Mouse (Mus musculus) embryonic facial prominence, embryonic 11.5 days (tissue): ENCODE results near the gene Tspan5. TPM values are rescaled to one million over a fixed set of nuclear protein-coding genes. Genes with fewer than 3 reads are reported as not detected.

Source experiments
- ATAC-seq: fragments of 200-750 bp; cut with Nextera tagmentation; replicated peaks from 2 replicates; pipeline ENCODE4 v1.8.0; 2017; ENCODE audit warnings: low read depth; ENCODE audit not compliant: insufficient number of reproducible peaks, low FRiP score, low TSS enrichment
- DNase-seq: peaks from one replicate; pipeline ENCODE4 v3.0.0-alpha.2; 2015; ENCODE audit warnings: low spot score
- H3K27ac ChIP-seq: fragments of 300-500 bp; sonication (generic); replicated peaks from 2 replicates; pipeline ENCODE4 v1.5.1; 2014; ENCODE audit warnings: mild to moderate bottlenecking, low read depth, low read length, control low read depth
- H3K27me3 ChIP-seq: fragments of 300-500 bp; sonication (generic); 2 replicates; pipeline ENCODE4 v1.6.1; 2014; ENCODE audit warnings: mild to moderate bottlenecking, low read length, moderate library complexity, mixed read lengths; ENCODE audit not compliant: control insufficient read depth, insufficient read depth
- H3K36me3 ChIP-seq: fragments of 300-500 bp; sonication (generic); replicated peaks from 2 replicates; pipeline ENCODE4 v1.6.1; 2014; ENCODE audit warnings: low read depth, mild to moderate bottlenecking, low read length, moderate library complexity, mixed read lengths; ENCODE audit not compliant: control insufficient read depth, insufficient read depth
- H3K4me1 ChIP-seq: fragments of 300-500 bp; sonication (generic); 2 replicates; pipeline ENCODE4 v1.6.1; 2014; ENCODE audit warnings: low read length, mixed read lengths; ENCODE audit not compliant: control insufficient read depth, insufficient read depth
- H3K4me2 ChIP-seq: fragments of 300-500 bp; sonication (generic); 2 replicates; pipeline ENCODE4 v1.6.1; 2014; ENCODE audit warnings: low read depth, mild to moderate bottlenecking, control low read depth, low read length, moderate library complexity
- H3K4me3 ChIP-seq: fragments of 300-500 bp; sonication (generic); 2 replicates; pipeline ENCODE4 v1.5.1; 2014; ENCODE audit warnings: low read depth, low read length, control low read depth
- H3K9ac ChIP-seq: fragments of 300-500 bp; sonication (generic); replicated peaks from 2 replicates; pipeline ENCODE4 v1.6.1; 2014; ENCODE audit warnings: mild to moderate bottlenecking, control low read depth, low read length
- H3K9me3 ChIP-seq: fragments of 300-500 bp; sonication (generic); replicated peaks from 2 replicates; pipeline ENCODE4 v1.6.1; 2016; ENCODE audit warnings: mild to moderate bottlenecking, low read length, inconsistent platforms, mixed read lengths; ENCODE audit not compliant: control insufficient read depth
- WGBS: fragments of 180-500 bp; shearing (Covaris S2); extraction: QIAGEN DNeasy Blood & Tissue Kit; methylation state at CpG from one replicate; pipeline ENCODE4 v1.1.7; 2014; 5-methylcytosine and 5-hydroxymethylcytosine counted together
- polyA plus RNA-seq: library from polyadenylated mRNA; unstranded; fragments of >200 nt; fragmentation: Nextera tagmentation; extraction: Ambion mirVana; gene quantifications from 2 replicates; pipeline ENCODE4 v1.2.1, GENCODE M21; 2014

Tspan5 gene
- polyA plus RNA-seq, 1 experiment from 2014 or later: 34.4 TPM

DNA sequence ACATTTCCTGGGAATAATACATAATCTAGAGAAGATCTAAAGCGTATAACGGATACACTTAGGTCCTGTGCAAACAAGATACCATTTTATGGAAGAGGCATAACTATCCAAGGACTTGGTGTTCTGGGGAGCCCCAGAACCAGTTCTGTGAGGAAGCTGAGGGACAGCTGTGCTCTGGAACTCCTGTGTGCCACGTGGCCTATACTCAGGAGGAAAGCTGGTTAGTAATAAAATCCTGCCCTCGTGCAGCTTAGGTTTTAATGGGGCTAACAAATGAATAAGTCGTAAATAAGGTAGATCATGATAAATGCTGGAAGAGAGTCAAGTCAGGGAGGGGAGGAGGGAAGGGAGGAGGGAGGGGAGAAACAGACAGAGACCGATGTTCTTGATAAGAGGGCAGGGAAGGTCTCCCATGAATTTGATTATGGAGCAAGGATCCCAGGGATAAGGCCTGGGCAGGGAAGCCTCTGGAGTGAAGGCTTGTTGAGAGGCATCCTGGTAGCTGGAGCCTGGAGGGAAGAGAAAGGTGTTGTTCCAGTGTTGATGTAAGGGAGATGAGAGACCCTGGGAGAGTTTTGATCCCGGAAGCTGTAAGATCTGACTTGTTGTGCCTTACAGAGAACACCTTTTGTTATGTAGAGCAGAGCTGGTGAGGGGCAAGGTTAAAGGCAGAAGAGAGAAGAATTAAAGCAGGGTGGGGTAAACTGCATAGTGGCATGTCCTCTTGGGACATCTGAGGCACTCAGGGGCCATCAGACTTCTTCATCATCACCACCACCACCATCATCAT lies 34.1 kb downstream of the Tspan5 start:
- no peak overlapping the region for H3K9ac ChIP-seq
- no peaks in the 10 kb centered on the region for H3K27me3 ChIP-seq
- WGBS: 73% methylated on average over 7 of the region's 7 CpGs
- no peak overlapping the region for H3K4me2 ChIP-seq
- no peaks in the 10 kb centered on the region for H3K36me3 ChIP-seq
- no peak overlapping the region for H3K27ac ChIP-seq
- no peak for DNase-seq
- no peaks in the 10 kb centered on the region for H3K4me1 ChIP-seq
- H3K9me3 ChIP-seq: no peaks in the 10 kb centered on the region
- no peak for ATAC-seq
- H3K4me3 ChIP-seq: no peak overlapping the region

DNA sequence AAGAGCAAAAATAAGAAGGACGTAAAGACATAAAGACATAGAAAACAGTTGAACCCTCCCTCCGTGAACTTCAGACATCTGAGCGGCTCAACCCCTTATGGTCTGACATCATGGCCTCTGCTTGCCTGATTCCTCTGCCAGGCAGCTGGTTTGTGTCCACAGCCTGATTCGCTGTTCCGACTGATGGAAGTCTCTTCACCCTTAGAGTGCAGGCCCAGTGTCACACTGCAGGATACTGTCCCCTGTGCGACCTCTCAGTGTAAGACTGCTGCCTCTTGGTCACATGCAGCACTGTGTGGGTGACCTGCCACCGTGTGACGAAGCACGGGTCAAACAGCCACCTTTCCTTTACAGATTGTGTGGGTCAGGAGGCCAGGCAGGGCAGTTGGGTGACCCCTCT lies 39.5 kb downstream of the Tspan5 start:
- Histone ChIP-seq H3K4me2 (no peak overlapping the region), H3K9me3 (no peaks in the 10 kb centered on the region), H3K4me3 (no peak overlapping the region), H3K4me1 (no peaks in the 10 kb centered on the region), H3K9ac (no peak overlapping the region), H3K36me3 (no peaks in the 10 kb centered on the region), H3K27me3 (no peaks in the 10 kb centered on the region), H3K27ac (no peak overlapping the region)
- ATAC-seq (no peak), DNase-seq (no peak)
- 70% methylated on average over 9 of the region's 9 CpGs for WGBS

DNA sequence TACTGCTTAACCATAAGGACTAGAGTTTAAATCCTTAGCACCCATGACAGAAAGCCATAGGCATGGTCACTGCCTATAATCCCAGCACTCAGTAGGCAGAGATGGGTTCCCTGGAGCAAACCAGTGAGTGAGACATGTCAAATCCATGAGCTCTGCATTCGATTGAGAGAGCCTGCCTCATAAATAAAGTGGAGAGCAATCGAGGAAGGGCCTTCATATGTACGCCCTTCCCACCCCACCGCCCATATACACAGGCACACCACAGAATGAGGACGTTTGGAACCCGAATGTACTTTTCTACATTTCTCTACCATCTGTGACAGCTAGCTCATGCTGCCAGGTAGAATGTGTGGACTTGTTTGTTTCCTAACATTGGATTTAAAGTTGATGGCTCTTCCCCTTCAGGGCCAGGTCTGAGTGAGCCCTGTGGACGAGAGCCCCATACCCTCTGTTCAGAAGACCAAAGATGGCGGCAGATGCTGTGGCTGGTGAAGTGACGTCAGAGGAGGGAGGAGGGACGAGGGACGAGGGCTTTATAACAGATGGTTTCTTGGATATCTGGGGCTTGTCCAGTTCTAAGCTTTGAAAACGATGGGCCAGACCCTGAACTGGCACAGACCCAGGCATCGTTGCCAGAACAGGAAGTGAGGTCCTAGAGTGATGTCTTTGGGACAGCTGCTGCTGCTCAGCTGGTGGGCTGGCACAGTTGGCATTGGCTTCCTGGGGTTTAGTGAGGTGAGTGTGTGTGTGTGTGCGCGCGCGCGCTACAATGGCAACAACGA lies 42.1 kb downstream of the Tspan5 start:
- H3K27ac ChIP-seq: no peak overlapping the region
- H3K36me3 ChIP-seq: no peaks in the 10 kb centered on the region
- H3K27me3 ChIP-seq: no peaks in the 10 kb centered on the region
- WGBS: 89% methylated on average over 19 of the region's 19 CpGs
- no peak overlapping the region for H3K4me3 ChIP-seq
- DNase-seq: no peak
- no peaks in the 10 kb centered on the region for H3K9me3 ChIP-seq
- no peaks in the 10 kb centered on the region for H3K4me1 ChIP-seq
- H3K9ac ChIP-seq: no peak overlapping the region
- H3K4me2 ChIP-seq: no peak overlapping the region
- ATAC-seq: no peak

DNA sequence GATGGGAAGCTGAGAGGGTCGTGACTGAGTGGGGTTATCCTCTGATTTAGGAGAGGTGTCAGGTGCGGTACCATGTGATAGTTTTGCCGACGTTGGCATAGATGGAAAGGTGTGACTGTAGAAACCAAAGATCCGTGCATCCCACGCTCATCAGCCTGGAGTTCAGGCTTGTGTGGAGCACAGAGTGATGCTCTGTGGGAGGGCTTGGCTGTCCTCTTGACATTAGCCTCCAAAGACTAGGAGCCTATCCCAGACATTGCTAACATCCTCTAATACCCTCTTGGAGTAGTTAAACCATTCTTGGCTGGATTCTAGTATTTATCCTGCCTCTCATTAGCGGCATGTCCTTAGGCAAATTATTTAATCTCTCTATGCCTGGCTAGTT lies 42.6 kb downstream of the Tspan5 start:
- DNase-seq: no peak
- no peaks in the 10 kb centered on the region for H3K9me3 ChIP-seq
- H3K4me2 ChIP-seq: no peak overlapping the region
- 92% methylated on average over 7 of the region's 7 CpGs for WGBS
- H3K4me3 ChIP-seq: no peak overlapping the region
- H3K27me3 ChIP-seq: no peaks in the 10 kb centered on the region
- H3K27ac ChIP-seq: no peak overlapping the region
- no peak overlapping the region for H3K9ac ChIP-seq
- no peaks in the 10 kb centered on the region for H3K36me3 ChIP-seq
- H3K4me1 ChIP-seq: no peaks in the 10 kb centered on the region
- no peak for ATAC-seq

DNA sequence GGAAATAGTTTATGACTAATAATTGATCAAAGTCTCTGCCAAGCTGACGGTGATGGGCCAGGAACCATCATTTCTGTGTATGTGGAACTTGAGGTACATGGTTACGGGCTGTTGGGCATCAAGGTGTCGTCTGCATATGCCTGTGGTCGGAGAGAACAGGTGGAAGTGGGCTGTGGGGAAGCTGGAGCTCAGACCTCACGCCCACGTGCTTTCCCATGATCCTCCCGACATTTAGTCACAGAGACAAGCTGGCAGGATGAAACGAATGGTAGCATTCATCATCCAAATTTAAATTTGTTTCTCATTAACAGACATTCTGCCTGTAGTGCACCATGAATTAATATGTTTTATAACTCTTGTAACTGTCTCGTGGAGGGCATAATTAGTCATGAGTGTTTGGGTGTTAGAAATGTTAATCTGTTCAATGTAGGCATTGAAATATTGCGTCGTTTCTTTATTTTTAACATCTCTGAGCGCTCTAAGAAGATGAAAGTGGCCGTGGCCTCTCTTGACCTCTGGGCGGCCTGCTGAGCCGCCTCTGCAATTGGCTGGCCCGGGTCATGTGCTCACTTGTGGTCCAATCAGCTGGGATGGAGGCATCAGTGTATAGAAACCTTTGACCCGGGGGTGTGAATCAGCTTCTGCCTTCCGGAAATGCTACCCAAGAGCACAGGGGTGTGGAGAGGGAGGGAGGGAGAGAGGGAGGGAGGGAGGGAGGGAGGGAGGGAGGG lies 45.9 kb downstream of the Tspan5 start:
- Histone ChIP-seq H3K9ac (no peak overlapping the region), H3K4me3 (no peak overlapping the region), H3K4me1 (no peaks in the 10 kb centered on the region), H3K4me2 (no peak overlapping the region), H3K36me3 (no peaks in the 10 kb centered on the region), H3K27me3 (no peaks in the 10 kb centered on the region), H3K9me3 (no peaks in the 10 kb centered on the region), H3K27ac (no peak overlapping the region)
- DNase-seq (no peak), ATAC-seq (no peak)
- 88% methylated on average over 18 of the region's 18 CpGs for WGBS

DNA sequence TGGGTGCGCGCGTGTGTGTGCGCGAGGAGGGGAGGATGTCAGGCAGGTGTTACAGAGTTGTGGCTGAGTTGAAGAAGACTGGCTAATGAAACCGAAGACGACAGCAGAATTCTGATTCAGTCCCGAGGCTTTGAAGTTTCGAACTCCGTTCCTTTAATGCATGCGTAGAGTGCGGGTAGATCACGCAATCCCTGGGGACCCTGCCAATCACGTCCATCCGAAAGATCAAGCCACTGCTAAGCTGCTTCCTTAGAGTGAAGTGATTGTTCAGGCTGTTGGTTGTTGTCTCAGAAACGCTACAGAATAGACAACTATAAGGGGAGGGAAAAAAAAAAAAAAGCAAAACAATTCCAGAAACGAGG lies 46.5 kb downstream of the Tspan5 start:
- H3K36me3 ChIP-seq: no peaks in the 10 kb centered on the region
- no peak overlapping the region for H3K9ac ChIP-seq
- no peak overlapping the region for H3K4me3 ChIP-seq
- DNase-seq (no peak), ATAC-seq (no peak)
- no peaks in the 10 kb centered on the region for H3K27me3 ChIP-seq
- H3K27ac ChIP-seq: no peak overlapping the region
- 75% methylated on average over 17 of the region's 17 CpGs for WGBS
- H3K9me3 ChIP-seq: no peaks in the 10 kb centered on the region
- H3K4me2 ChIP-seq: no peak overlapping the region
- no peaks in the 10 kb centered on the region for H3K4me1 ChIP-seq

DNA sequence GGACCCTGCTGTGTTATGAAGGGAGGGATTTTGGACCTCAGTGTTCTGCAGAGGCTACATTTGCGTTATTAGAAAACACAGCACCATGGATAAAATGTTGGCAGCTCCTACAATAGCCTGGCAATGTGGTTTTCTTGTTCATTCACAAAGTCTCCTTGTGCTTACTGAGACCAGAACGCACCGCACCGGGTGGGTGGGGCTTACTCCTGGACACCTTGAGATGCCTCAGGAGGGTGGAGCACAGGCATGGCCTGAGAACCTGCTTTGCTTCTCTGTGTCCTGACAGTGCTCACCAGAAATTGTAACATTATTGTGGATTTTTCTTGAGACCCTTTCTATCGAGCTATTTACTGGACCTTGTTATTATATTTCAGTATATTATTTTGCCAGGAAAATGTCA lies 47.3 kb downstream of the Tspan5 start:
- H3K9ac ChIP-seq: no peak overlapping the region
- H3K36me3 ChIP-seq: no peaks in the 10 kb centered on the region
- no peak overlapping the region for H3K4me2 ChIP-seq
- DNase-seq: no peak
- no peak overlapping the region for H3K4me3 ChIP-seq
- ATAC-seq: no peak
- no peak overlapping the region for H3K27ac ChIP-seq
- no peaks in the 10 kb centered on the region for H3K27me3 ChIP-seq
- no peaks in the 10 kb centered on the region for H3K4me1 ChIP-seq
- H3K9me3 ChIP-seq: no peaks in the 10 kb centered on the region
- WGBS: 93% methylated on average over 5 of the region's 5 CpGs

DNA sequence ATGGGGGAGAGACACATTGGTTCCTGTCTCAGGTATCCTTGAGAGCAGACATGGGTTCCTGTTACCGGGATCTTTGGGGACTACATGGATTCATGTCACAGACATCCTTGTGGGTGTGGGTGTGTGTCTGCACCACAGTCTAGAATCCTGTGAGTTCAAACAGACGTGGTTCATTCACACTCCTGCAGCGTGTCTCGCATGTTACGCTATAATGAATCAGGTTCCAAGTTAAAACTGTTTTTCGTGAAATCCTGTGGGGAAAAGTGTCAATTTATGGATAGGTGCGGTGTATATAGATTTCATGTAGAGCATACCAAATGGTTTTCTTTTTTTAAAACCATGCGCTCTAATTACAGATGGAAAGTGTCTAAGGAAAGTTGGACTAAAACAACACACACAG lies 52.5 kb downstream of the Tspan5 start:
- Histone ChIP-seq H3K27ac (no peak overlapping the region), H3K4me3 (no peak overlapping the region), H3K27me3 (no peaks in the 10 kb centered on the region), H3K9ac (no peak overlapping the region), H3K36me3 (no peaks in the 10 kb centered on the region), H3K4me2 (no peak overlapping the region), H3K4me1 (no peaks in the 10 kb centered on the region), H3K9me3 (no peaks in the 10 kb centered on the region)
- WGBS: 94% methylated on average over 8 of the region's 8 CpGs
- no peak for DNase-seq
- ATAC-seq: no peak
